Mouse (Mus musculus) olfactory bulb, adult 2 months (tissue): ENCODE results near the gene Tagln2.

Source experiments
- CTCF ChIP-seq: fragments of 200-500 bp; IDR thresholded peaks from 2 replicates; pipeline ENCODE4 v1.5.1; 2012; ENCODE audit warnings: low read depth, mild to moderate bottlenecking, low read length, moderate library complexity; ENCODE audit not compliant: insufficient read depth
- POLR2A ChIP-seq: fragments of 200-500 bp; IDR thresholded peaks from 2 replicates; pipeline ENCODE4 v1.6.1; 2012; ENCODE audit warnings: mild to moderate bottlenecking, low read depth, low read length, moderate library complexity; ENCODE audit not compliant: insufficient read depth

DNA sequence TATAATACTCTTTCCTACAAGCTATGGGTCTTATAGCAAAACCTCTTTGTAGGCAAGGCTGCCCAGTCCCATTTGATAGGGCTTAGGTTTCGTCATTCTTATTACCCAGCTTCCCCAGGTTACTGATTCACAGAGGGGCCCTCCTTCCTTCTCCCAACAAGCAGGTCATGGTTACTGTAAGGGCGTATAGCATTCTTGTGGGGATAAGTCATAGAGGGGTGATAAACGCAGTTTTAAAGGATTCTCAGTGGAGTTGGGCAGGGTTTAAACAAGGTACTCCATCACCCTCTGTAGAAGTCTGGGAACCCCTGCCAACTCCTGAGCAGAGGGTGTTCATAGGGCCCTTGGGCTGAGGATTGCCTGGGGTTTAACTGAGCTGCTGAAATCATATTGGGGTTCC is 37.3 kb upstream of the Tagln2 start:
- TF ChIP-seq CTCF (no peak), POLR2A (no peak)
